Mouse (Mus musculus): ENCODE results near the gene Ak5.

Gene Ak5

DNA sequence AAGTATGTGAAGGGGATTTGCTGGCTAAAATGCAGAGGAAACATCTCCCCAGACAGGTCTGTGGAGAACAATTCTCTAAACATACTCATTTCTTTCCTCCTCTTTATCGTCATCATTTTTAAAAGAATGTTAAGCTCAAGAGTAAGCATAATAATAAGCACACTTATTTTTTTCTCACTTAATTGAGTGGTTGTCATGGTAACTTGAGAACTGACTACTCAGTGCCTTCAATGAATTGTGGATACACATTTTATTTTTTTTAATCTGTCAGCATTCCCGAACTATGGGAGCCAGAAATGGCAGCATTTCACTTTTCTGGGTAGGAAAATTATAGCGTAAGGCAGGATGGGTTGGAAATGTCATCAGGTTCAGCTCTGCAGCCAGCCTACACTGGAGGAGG lies 151.6 kb downstream of the Ak5 start:
- DNase-seq (ENCODE audit: low spot score) = no peak

DNA sequence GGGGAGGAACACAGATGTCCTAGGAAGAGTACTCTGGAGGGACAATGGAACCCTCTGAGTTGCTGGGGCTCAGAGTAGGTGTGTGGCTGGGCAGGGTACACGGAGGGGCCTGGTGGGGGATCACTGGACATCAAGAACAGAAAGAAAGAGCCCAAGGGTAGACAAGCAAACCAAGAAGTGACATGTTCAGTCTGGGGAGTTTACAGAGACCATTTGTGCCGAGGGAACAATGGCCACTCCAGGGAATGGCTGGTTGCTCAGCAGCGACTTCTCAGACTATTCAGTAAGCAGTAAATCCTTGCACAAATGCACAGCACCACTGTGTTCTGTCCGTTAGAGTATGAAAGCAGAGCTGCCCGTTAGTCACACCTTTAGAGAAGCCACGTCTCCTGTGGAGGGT lies 152.2 kb downstream of the Ak5 start:
- no peak for DNase-seq (ENCODE audit: low spot score)

GRCm38 (mm10) chr3:152512517-152512916 lies 155.6 kb downstream of the Ak5 start:
- DNase-seq (ENCODE audit: low spot score) = no peak

DNA sequence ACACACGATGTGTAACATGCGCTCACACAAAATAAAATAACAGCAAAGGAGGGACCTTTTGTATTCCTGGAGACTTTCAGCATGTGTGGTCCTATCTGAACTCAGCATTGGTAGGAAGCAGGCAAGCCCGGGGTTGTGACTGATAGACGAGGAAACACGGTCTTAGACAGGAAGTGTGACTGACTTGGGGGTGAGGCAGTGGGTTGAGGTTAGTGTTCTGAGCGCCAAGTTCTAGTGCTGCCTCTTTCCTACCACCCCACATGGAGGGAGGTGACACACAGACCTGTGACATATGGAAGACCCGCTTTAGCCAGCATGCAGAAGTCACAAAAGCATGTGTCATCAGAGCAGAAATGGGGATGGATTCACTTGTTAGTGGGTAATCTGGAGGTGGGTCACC lies 158.9 kb downstream of the Ak5 start:
- no peak for DNase-seq (ENCODE audit: low spot score)

- no peak for DNase-seq (ENCODE audit: low spot score)
Measured at GRCm38 (mm10) chr3:152508419-152508993, 159.7 kb downstream of the Ak5 start.

GRCm38 (mm10) chr3:152507900-152508299 lies 160.3 kb downstream of the Ak5 start:
- DNase-seq (ENCODE audit: low spot score) = no peak

DNA sequence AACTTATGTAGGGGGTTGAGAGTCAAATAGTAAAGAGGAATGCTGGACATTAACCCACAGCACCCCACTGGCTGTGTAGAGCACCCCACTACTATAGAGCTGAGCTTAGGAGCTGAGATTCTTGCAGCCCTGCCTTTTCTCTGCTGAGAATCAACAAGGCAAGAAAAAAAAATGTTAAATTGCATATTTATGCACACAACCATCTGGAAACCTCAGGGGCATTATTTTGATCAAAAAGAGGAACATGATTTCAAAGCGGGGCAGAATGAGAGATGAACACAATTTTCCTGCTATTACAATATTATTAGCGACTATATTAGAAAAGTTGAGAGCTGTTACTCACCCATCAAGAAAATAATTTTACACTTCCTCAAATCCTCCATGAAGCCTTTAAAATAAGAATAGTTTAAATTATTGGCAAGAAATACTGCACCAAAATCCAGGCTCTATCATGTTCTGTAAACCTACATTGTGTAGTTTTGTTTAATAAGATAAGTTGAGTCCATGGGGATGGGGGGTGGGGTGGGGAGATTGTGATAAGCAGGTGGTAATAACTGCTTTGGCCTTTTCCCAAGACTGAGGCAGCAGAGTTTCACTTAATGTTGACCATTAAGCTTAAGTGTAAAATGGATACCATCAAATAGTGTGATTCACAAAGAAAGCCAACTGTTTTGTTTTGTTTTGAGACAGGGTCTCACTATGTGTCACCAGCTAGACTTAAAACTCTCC lies 169.0 kb downstream of the Ak5 start:
- DNase-seq (ENCODE audit: low spot score) = no peak

DNA sequence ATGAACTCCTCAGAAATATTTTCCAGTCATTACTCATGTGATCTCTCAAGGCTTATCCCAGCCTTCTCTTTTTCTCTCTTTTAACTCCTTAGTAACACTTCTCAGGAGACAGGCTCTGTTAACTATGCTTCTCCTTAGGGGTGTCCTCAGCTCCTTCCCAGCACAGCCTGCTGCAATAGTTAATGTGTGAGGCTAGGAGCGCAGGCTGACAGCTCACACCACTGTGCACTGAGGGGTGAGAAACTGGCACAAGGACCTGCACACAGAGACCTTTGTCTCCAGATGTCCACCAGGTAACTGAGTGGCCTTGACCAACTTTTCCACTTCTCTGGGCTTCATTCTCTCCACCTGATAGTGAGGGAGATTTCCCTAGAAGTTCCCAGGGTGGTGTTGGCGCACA lies 170.3 kb downstream of the Ak5 start:
- DNase-seq (ENCODE audit: low spot score) = no peak

DNA sequence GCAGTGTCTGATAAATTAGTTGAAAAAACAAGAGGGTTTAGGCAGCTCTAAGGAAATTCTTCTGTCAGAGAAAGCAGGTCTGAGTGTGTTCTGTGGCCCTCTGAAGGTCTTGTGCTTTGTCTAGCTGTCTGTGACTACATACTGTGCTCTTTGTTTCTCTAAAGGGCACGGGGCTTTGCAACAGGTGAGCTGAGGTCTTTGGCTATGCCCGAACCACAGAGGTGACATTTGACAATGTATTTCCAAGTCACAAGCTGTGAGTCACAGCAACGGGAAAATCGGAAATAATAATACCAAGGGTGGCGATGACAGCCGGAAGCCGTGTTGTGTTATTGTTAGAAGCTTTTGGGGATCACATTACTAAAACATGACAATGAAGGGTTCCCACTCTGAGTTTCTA lies 171.1 kb downstream of the Ak5 start:
- DNase-seq (ENCODE audit: low spot score) = no peak

GRCm38 (mm10) chr3:152495415-152495898 lies 172.7 kb downstream of the Ak5 start:
- no peak for DNase-seq (ENCODE audit: low spot score)

GRCm38 (mm10) chr3:152494667-152495360 lies 173.3 kb downstream of the Ak5 start:
- DNase-seq (ENCODE audit: low spot score) = no peak

GRCm38 (mm10) chr3:152493813-152494212 lies 174.3 kb downstream of the Ak5 start:
- DNase-seq (ENCODE audit: low spot score) = no peak

DNA sequence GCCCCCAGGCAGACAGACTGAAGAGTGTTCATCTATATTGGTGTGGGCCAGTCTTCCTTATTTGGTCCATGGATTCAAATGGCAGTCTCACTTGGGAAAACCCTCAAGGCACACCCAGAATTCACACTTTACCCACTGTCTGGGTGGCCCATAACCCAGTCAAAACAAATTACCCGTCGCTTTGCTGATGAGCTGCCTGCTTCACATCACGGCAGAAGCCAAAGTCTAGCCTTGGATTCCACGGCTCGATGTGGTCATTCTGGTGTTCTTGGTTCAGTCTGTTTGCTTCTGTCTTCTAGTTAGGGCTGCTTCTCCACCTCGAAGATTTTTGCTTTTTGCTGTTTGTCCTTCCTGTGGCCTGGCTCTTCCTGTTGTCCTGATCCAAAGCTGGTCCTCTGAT lies 175.9 kb downstream of the Ak5 start:
- DNase-seq (ENCODE audit: low spot score) = no peak

GRCm38 (mm10) chr3:152490423-152490822 lies 177.7 kb downstream of the Ak5 start:
- DNase-seq (ENCODE audit: low spot score) = no peak

DNA sequence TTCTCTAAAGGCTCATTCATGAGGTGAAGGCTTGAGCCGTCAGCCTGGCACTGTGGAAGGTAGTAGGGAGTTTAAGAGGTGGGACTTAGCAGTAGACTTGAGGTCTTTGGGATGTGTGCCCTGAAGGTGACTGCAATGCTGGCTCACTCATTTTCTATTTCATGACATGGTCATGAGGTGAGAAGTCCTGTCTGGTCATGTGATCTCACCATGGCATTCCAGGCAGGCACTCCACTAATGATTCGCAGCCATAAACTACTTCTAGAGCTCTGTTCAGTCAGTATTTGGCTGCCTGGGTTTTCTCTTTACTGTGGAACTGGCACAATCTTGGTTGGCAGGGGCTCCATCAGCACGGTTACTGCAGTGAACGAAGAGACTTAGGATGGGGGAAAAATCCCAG lies 179.2 kb downstream of the Ak5 start:
- DNase-seq (ENCODE audit: low spot score) = no peak

GRCm38 (mm10) chr3:152484206-152484605 lies 184.0 kb downstream of the Ak5 start:
- DNase-seq (ENCODE audit: low spot score) = no peak

GRCm38 (mm10) chr3:152483800-152484199 lies 184.4 kb downstream of the Ak5 start:
- no peak for DNase-seq (ENCODE audit: low spot score)

DNA sequence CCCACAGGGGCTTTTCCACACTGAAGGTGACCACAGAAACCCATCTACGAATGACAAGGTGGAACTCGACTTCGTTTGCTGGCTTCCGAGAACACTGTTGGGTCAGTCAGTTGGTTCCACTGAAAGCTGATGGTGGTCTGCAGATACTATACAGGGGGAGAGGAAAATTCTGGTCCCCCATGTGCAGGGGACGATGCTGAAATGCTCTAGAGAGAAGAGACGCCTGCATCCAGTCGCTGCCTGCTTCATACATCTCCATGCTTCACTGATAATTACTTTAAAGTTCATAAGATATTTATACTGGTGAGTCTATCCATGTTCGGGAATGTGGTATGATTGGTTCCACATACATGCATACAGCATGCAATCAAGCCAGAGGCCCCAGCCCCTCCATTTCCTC lies 186.0 kb downstream of the Ak5 start:
- no peak for DNase-seq (ENCODE audit: low spot score)

GRCm38 (mm10) chr3:152480336-152480735 lies 187.8 kb downstream of the Ak5 start:
- DNase-seq (ENCODE audit: low spot score) = no peak

GRCm38 (mm10) chr3:152478599-152479435 lies 189.3 kb downstream of the Ak5 start:
- DNase-seq (ENCODE audit: low spot score) = no peak

DNA sequence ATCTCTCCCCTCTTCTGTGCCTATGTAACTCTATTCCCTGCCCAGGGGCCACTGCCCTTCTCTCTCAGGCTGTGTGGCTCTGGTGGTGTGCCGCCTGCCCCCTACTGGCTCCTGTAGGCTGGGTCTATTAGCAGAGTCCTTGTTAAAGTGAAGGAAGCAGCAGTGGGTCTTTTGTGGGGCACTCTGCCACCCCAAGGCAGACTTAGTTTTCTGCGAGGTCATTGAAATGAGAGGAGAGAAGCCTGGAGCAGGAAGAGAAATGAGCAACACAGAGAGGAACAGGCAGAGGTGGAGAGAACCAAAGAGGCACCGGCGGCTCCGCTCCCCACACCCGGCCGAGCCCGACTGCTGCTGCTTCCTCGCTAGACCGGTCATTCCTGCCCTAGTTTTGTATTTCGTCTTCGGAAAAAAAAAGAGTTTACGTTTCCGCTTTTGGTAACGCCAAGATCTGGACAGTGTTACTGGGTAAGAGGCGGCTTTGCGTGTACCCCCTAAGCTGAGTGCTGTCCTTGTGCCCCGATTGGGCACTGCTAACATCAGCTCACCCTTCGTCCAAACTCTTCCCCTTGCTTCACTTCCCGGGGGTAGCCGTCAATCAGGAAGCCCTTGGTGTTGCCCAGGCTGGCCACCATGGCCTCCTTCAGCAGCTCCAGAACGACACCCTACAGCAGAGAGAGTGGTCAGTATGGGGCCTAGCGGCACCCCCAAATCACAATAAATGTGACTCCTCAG lies 190.2 kb downstream of the Ak5 start:
- peak; percentile 55 for DNase-seq (ENCODE audit: low spot score)

DNA sequence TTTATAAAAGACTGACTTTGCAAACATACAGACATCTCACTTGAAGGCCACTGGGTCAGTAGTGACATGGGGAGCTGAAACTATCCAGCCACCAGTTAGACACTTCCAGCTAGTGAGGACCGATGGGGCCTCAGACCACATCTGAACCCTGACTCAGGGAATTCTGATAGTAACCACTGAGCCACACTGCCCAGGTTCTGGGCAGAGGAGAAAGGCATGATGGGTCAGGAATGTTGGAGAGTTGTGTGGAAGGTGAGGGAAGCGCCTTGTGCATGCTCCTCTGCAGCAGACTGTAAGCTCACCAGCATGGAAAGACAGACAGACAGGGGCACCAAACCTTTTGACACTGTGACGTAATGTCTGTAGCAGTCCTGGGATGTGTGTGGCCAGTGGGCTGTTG lies 192.3 kb downstream of the Ak5 start:
- no peak for DNase-seq (ENCODE audit: low spot score)

All from testis, postnatal 14 days (tissue).